In the genomic region with DNA sequence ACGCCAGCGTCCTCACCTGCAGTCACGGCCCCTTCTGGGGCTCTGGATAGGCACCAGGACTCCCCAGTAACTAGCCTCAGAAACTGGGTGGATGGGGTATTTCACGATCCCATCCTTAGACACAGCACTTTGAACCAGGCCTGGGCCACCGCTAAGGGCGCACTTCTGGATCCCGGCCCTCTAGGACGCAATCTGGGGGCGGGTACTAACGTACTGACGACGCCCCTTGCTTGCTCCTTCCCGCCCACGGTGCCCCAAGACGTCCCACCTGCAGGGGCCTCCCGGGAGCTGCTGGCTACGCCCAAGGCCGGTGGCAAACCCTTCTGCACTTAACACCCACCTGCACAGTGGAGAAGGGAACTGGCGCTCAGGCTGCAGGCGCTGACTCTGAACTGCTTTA, we compare ENCODE assay signal across 8 mouse cellular contexts. TPM values are rescaled to one million over a fixed set of nuclear protein-coding genes. Genes with fewer than 3 reads are reported as not detected.
A peak's percentile ranks its signal among the peaks of the same experiment; 100 is the strongest.
DNase-seq lines count a peak whose midpoint lies in the region; ATAC-seq and TF ChIP-seq lines count a peak whose summit lies in the region.

No protein-coding gene starts in this region.

- no peaks in the 10 kb centered on the region for H3K9me3 ChIP-seq in kidney, embryonic 14.5 days (ENCODE audit: control insufficient read depth, low read length)
- no peaks in the 10 kb centered on the region for H3K9me3 ChIP-seq in embryonic facial prominence, embryonic 12.5 days
- no peaks in the 10 kb centered on the region for H3K9me3 ChIP-seq in limb, embryonic 14.5 days (ENCODE audit: control insufficient read depth, low read length)

- intact Hi-C loops in gastrocnemius, postnatal 36 days (cut with DNase I), result no loop called here

- TF ChIP-seq POLR2A in limb, embryonic 14.5 days (IDR thresholded peaks at IDR 0.05; ENCODE audit: borderline replicate concordance, extremely low read depth, insufficient read depth, insufficient read length), result no peak

- ATAC-seq in kidney, embryonic 14.5 days (ENCODE audit: low FRiP score, low TSS enrichment), result no peak
- no peak for ATAC-seq in embryonic facial prominence, embryonic 12.5 days (ENCODE audit: insufficient number of reproducible peaks, insufficient read depth, low FRiP score, low TSS enrichment)
- ATAC-seq in limb, embryonic 14.5 days (ENCODE audit: low FRiP score, low read depth), result no peak
- ATAC-seq in inflammation-experienced regulatory T-cells, adult 6 months, result no peak

- H3K9ac ChIP-seq in kidney, embryonic 14.5 days (ENCODE audit: low read depth, low read length), result no peak overlapping the region
- H3K9ac ChIP-seq in embryonic facial prominence, embryonic 12.5 days, result no peak overlapping the region
- no peak overlapping the region for H3K9ac ChIP-seq in limb, embryonic 14.5 days (ENCODE audit: low read depth, low read length, severe bottlenecking)

- H3K27ac ChIP-seq in kidney, embryonic 14.5 days (ENCODE audit: low read depth, low read length), result no peak overlapping the region
- H3K27ac ChIP-seq in embryonic facial prominence, embryonic 12.5 days, result no peak overlapping the region
- no peak overlapping the region for H3K27ac ChIP-seq in limb, embryonic 14.5 days (replicated peaks; ENCODE audit: low read depth, low read length)

- no peaks in the 10 kb centered on the region for H3K36me3 ChIP-seq in kidney, embryonic 14.5 days (ENCODE audit: control insufficient read depth, insufficient read depth, low read length)
- no peaks in the 10 kb centered on the region for H3K36me3 ChIP-seq in embryonic facial prominence, embryonic 12.5 days
- no peaks in the 10 kb centered on the region for H3K36me3 ChIP-seq in limb, embryonic 14.5 days (ENCODE audit: control insufficient read depth, insufficient read depth, low read length)

- no peak for DNase-seq in kidney, adult 11 months
- peak; percentile 86 for DNase-seq in ES-CJ7 (ENCODE audit: low read depth, low spot score)
- peak; percentile 25 for DNase-seq in limb, embryonic 14.5 days (ENCODE audit: low spot score)
- no peak for DNase-seq in gastrocnemius, postnatal 36 days
- no peak for DNase-seq in right cerebral cortex, adult 2 months (ENCODE audit: low spot score in 2 of 2)

- peaks cover 5% of the 10 kb centered on the region for H3K4me1 ChIP-seq in kidney, embryonic 14.5 days (ENCODE audit: control insufficient read depth, insufficient read depth, low read length)
- peaks cover 10% of the 10 kb centered on the region for H3K4me1 ChIP-seq in embryonic facial prominence, embryonic 12.5 days
- H3K4me1 ChIP-seq in limb, embryonic 14.5 days (ENCODE audit: control insufficient read depth, insufficient read depth, low read length), result peaks cover 9% of the 10 kb centered on the region; the same call in 1 of the 2 replicates

- H3K4me2 ChIP-seq in kidney, embryonic 14.5 days (replicated peaks; ENCODE audit: low read depth, low read length), result no peak overlapping the region
- H3K4me2 ChIP-seq in embryonic facial prominence, embryonic 12.5 days (replicated peaks), result no peak overlapping the region
- H3K4me2 ChIP-seq in limb, embryonic 14.5 days (replicated peaks; ENCODE audit: low read depth, low read length, severe bottlenecking), result 0 out of 2 replicates have a peak overlapping the region, but pooled peaks have one; percentile 13

- H3K4me3 ChIP-seq in kidney, embryonic 14.5 days (ENCODE audit: low read length), result 0 out of 2 replicates have a peak overlapping the region, but pooled peaks have one; percentile 6
- H3K4me3 ChIP-seq in embryonic facial prominence, embryonic 12.5 days, result peak overlapping the region; percentile 1; the same call in 1 of the 2 replicates
- peak overlapping the region; percentile 14; the same call in 1 of the 2 replicates for H3K4me3 ChIP-seq in limb, embryonic 14.5 days (replicated peaks; ENCODE audit: low read length)

- peaks cover 100% of the 10 kb centered on the region for H3K27me3 ChIP-seq in kidney, embryonic 14.5 days (ENCODE audit: control insufficient read depth, insufficient read depth, low read length)
- peaks cover 98% of the 10 kb centered on the region for H3K27me3 ChIP-seq in embryonic facial prominence, embryonic 12.5 days
- H3K27me3 ChIP-seq in limb, embryonic 14.5 days (ENCODE audit: control insufficient read depth, insufficient read depth, low read length), result peaks cover 100% of the 10 kb centered on the region

- WGBS in kidney, embryonic 14.5 days, result under 1% methylated on average over 20 of the region's 20 CpGs
- 2% methylated on average over 20 of the region's 20 CpGs for WGBS in embryonic facial prominence, embryonic 12.5 days
- 0% methylated on average over 19 of the region's 20 CpGs for WGBS in limb, embryonic 14.5 days

RNA-seq across cellular contexts. Expression of a gene that starts 8.4 kb away (rescaled TPM):
- polyA plus RNA-seq in kidney, embryonic 14.5 days (2014; fragmentation: Nextera tagmentation; extraction: Ambion mirVana), result 0.31 and 0.49 TPM in 2 replicates
- 4.8 and 5.8 TPM in 2 replicates for polyA plus RNA-seq in embryonic facial prominence, embryonic 12.5 days (2016; fragmentation: Nextera tagmentation; extraction: Ambion mirVana)
- 6.7 and 7.4 TPM in 2 replicates for polyA plus RNA-seq in limb, embryonic 14.5 days (2012; rRNA removed)
- polyA plus RNA-seq in limb, embryonic 14.5 days (2014; fragmentation: Nextera tagmentation; extraction: Ambion mirVana), result 8.9 TPM in 2 replicates
- polyA plus RNA-seq in inflammation-experienced regulatory T-cells, adult 6 months (2017; shearing (Covaris generic)), result not detected
- not detected for total RNA-seq in gastrocnemius, postnatal 36 days (2021)

RNA-seq across cellular contexts. Expression of a gene that starts 59.6 kb away (rescaled TPM):
- polyA plus RNA-seq in kidney, embryonic 14.5 days (2014; fragmentation: Nextera tagmentation; extraction: Ambion mirVana), result 129 and 132 TPM in 2 replicates
- polyA plus RNA-seq in embryonic facial prominence, embryonic 12.5 days (2016; fragmentation: Nextera tagmentation; extraction: Ambion mirVana), result 119 and 124 TPM in 2 replicates
- 91.9 and 102 TPM in 2 replicates for polyA plus RNA-seq in limb, embryonic 14.5 days (2012; rRNA removed)
- 116 and 122 TPM in 2 replicates for polyA plus RNA-seq in limb, embryonic 14.5 days (2014; fragmentation: Nextera tagmentation; extraction: Ambion mirVana)
- polyA plus RNA-seq in inflammation-experienced regulatory T-cells, adult 6 months (2017; shearing (Covaris generic)), result 100 to 1,000 TPM; 116 to 149 (median 137) TPM
- total RNA-seq in gastrocnemius, postnatal 36 days (2021), result 10 to 100 TPM; 39.2 to 42.5 TPM

RNA-seq across cellular contexts. Expression of a gene that starts 59.6 kb away (rescaled TPM):
- 323 and 434 TPM in 2 replicates for polyA plus RNA-seq in kidney, embryonic 14.5 days (2014; fragmentation: Nextera tagmentation; extraction: Ambion mirVana)
- 350 and 367 TPM in 2 replicates for polyA plus RNA-seq in embryonic facial prominence, embryonic 12.5 days (2016; fragmentation: Nextera tagmentation; extraction: Ambion mirVana)
- polyA plus RNA-seq in limb, embryonic 14.5 days (2012; rRNA removed), result 159 and 199 TPM in 2 replicates
- 377 and 393 TPM in 2 replicates for polyA plus RNA-seq in limb, embryonic 14.5 days (2014; fragmentation: Nextera tagmentation; extraction: Ambion mirVana)
- polyA plus RNA-seq in inflammation-experienced regulatory T-cells, adult 6 months (2017; shearing (Covaris generic)), result 100 to 1,000 TPM; 118 to 174 (median 174) TPM
- total RNA-seq in gastrocnemius, postnatal 36 days (2021), result 100 to 1,000 TPM; 402 to 419 TPM

Comparison
In these comparisons a context has a peak if more than half of its experiments do, and no peak if none do; other contexts are left out.
1. DNase-seq: peak in ES-CJ7 (single experiment) and limb, embryonic 14.5 days (single experiment); none in kidney, adult 11 months (single experiment), gastrocnemius, postnatal 36 days (0 of 2) and right cerebral cortex, adult 2 months (0 of 2).
2. Peak in every context shown above with its lines, with median percentiles within 50 percentile points of each other: H3K4me3 ChIP-seq.